Mouse (Mus musculus): Measurements from ENCODE around the gene Slc7a8.

DNA sequence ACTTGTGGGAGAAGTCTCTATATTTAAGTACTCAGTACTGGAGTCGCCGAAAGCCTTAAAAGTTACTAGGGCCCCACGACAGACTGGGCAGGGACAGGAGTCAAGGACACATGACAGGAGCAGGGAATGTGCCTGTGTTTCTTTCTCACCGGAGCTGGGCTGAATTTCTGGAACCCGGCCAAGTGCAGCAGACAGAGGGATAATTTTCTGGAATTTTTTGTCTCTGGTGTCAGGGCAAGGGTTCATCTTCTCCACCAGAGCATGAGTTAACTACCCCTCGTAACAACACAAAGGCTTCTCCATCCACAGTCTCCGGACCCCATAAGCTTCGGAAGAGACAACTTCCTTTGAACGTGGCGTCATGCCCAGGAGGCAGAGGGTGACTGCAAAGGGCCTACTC lies 4.7 kb upstream of the Slc7a8 start:
- TF ChIP-seq CTCF (conservative IDR thresholded peaks at IDR 0.05; ENCODE audit: low read length): no peak
- TF ChIP-seq POU5F1 (IDR thresholded peaks at IDR 0.05; ENCODE audit: borderline replicate concordance, low read length): no peak
- TF ChIP-seq NANOG (IDR thresholded peaks at IDR 0.05; ENCODE audit: borderline replicate concordance, low read length): no peak

Data from E14TG2a.4 (cell line).